Mouse (Mus musculus): Measurements from ENCODE around the gene Tax1bp3. TPM values are rescaled to one million over a fixed set of nuclear protein-coding genes. Genes with fewer than 3 reads are reported as not detected.

Tax1bp3 gene
- polyA plus RNA-seq, 1 experiment: 123 TPM

DNA sequence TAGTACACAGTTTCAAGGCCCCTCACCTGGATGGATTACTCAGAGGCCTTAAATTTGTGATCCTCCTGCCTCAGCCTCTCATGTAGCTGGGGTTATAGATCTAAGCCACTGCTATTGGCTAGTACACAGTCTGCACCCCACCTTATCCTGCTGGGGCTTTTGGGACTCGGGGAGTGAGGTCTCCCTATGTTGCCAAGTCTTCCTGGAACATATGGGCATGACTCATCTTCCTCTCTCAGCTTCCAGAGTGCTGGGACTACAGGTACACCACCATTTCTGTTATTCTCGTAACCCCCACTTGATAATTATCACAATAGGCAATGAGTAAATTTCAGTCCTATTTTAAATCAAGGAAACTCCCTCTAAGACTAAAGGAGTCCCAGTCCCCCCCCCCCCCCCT lies 17.6 kb downstream of the Tax1bp3 start:
- Histone ChIP-seq H3K4me1 (ENCODE audit: control insufficient read depth, insufficient read depth, low read length) (no peaks in the 10 kb centered on the region), H3K4me3 (replicated peaks; ENCODE audit: extremely low read depth, low read depth, low read length) (no peak overlapping the region)
- WGBS: 65% methylated on average over 2 of the region's 2 CpGs
- TF ChIP-seq POLR2A (IDR thresholded peaks at IDR 0.05; ENCODE audit: borderline replicate concordance, extremely low read depth, low read depth, low read length): no peak
- no peak for TF ChIP-seq CTCF (IDR thresholded peaks at IDR 0.05; ENCODE audit: insufficient read depth, low read length)
- no peak for DNase-seq

- 0 out of 2 replicates have a peak, but pooled peaks cover 4% of the 10 kb centered on the region for H3K4me1 ChIP-seq (ENCODE audit: control insufficient read depth, insufficient read depth, low read length)
- no peak for DNase-seq
- TF ChIP-seq POLR2A (IDR thresholded peaks at IDR 0.05; ENCODE audit: borderline replicate concordance, extremely low read depth, low read depth, low read length): no peak
- no peak for TF ChIP-seq CTCF (IDR thresholded peaks at IDR 0.05; ENCODE audit: insufficient read depth, low read length)
- 14% methylated on average over 1 of the region's 1 CpGs for WGBS
- peak overlapping the region; percentile 94 for H3K4me3 ChIP-seq (replicated peaks; ENCODE audit: extremely low read depth, low read depth, low read length)
Measured at GRCm38 (mm10) chr11:73198190-73198589, 21.3 kb downstream of the Tax1bp3 start.

GRCm38 (mm10) chr11:73198603-73199229 lies 21.8 kb downstream of the Tax1bp3 start, which contains the start of gene Ctns:
Gene Ctns (minus strand): TSS chr11:73199042.
- no peak for DNase-seq
- under 1% methylated on average over 21 of the region's 22 CpGs for WGBS
- no peak for TF ChIP-seq CTCF (IDR thresholded peaks at IDR 0.05; ENCODE audit: insufficient read depth, low read length)
- TF ChIP-seq POLR2A (IDR thresholded peaks at IDR 0.05; ENCODE audit: borderline replicate concordance, extremely low read depth, low read depth, low read length): peak; percentile 76; the same call in 1 of the 2 replicates

DNA sequence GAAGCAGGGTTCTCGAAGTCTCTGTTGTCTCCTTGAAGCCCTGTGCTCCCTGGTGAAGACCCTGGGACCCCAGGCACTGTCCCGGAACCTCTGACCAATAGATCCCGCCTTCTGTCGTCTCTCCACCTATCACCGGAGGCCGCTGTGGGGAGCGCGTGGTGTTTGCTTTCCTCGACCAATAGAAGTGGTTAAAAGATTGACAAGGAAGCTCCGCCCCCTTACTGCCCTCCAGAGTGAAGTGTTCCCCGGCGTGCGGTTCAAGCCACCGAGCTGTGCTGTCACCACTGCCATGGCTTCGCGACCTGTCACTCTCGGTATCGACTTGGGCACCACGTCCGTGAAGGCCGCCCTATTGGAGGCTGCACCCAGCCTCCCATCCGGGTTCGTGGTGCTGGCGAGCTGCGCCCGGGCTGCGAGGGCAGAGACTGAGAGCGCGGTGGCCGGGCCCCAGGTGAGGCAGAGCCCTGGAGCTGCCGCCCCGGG lies 22.4 kb downstream of the Tax1bp3 start, which contains the start of gene Shpk:
Shpk (plus strand) TSS at position 231 of the 483 bp plus-strand sequence.
- peak; percentile 94 for DNase-seq

More at GRCm38 (mm10) chr11:73198603-73199229, 21.8 kb downstream of the Tax1bp3 start, which contains the start of gene Ctns:
- H3K4me1 ChIP-seq (ENCODE audit: control insufficient read depth, insufficient read depth, low read length): 0 out of 2 replicates have a peak, but pooled peaks cover 4% of the 10 kb centered on the region
- peak within 1 kb of the TSS; percentile 94 for H3K4me3 ChIP-seq (replicated peaks; ENCODE audit: extremely low read depth, low read depth, low read length)

GRCm38 (mm10) chr11:73199879-73200278 lies 23.0 kb downstream of the Tax1bp3 start:
- no peak for TF ChIP-seq POLR2A (IDR thresholded peaks at IDR 0.05; ENCODE audit: borderline replicate concordance, extremely low read depth, low read depth, low read length)
- no peak for TF ChIP-seq CTCF (IDR thresholded peaks at IDR 0.05; ENCODE audit: insufficient read depth, low read length)
- DNase-seq: peak; percentile 28
- 0 out of 2 replicates have a peak, but pooled peaks cover 4% of the 10 kb centered on the region for H3K4me1 ChIP-seq (ENCODE audit: control insufficient read depth, insufficient read depth, low read length)
- H3K4me3 ChIP-seq (replicated peaks; ENCODE audit: extremely low read depth, low read depth, low read length): peak overlapping the region; percentile 94
- 4% methylated on average over 12 of the region's 12 CpGs for WGBS

More for the DNA sequence above, 22.4 kb downstream of the Tax1bp3 start, which contains the start of gene Shpk:
- Histone ChIP-seq H3K4me3 (replicated peaks; ENCODE audit: extremely low read depth, low read depth, low read length) (peak within 1 kb of the TSS; percentile 94), H3K4me1 (ENCODE audit: control insufficient read depth, insufficient read depth, low read length) (0 out of 2 replicates have a peak, but pooled peaks cover 4% of the 10 kb centered on the region)
- TF ChIP-seq POLR2A (IDR thresholded peaks at IDR 0.05; ENCODE audit: borderline replicate concordance, extremely low read depth, low read depth, low read length) (peak; percentile 66; the same call in 1 of the 2 replicates), CTCF (IDR thresholded peaks at IDR 0.05; ENCODE audit: insufficient read depth, low read length) (no peak)
- under 1% methylated on average over 32 of the region's 32 CpGs for WGBS

DNA sequence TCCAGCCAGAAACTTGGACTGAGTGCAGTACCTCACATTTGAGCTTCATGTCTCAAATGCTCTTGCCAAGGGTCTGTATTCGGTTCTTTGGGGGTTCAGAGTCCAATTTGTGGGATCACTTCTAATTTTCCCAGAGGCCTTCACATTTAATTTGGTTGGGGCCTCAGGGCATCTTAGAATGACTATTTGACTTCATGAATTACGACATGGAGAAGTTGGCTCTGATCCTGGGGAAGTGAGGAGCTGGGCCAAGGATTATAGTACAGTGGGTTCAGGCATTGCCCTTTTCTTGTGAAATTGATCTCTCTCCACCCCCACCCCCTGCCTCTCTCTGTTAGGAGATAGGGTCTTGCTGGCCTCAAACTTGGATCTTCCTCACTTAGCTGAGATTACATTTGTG lies 24.1 kb downstream of the Tax1bp3 start:
- 46% methylated on average over 2 of the region's 2 CpGs for WGBS
- no peak for DNase-seq
- 0 out of 2 replicates have a peak, but pooled peaks cover 4% of the 10 kb centered on the region for H3K4me1 ChIP-seq (ENCODE audit: control insufficient read depth, insufficient read depth, low read length)
- TF ChIP-seq CTCF (IDR thresholded peaks at IDR 0.05; ENCODE audit: insufficient read depth, low read length) (no peak), POLR2A (IDR thresholded peaks at IDR 0.05; ENCODE audit: borderline replicate concordance, extremely low read depth, low read depth, low read length) (no peak)
- H3K4me3 ChIP-seq (replicated peaks; ENCODE audit: extremely low read depth, low read depth, low read length): no peak overlapping the region

DNA sequence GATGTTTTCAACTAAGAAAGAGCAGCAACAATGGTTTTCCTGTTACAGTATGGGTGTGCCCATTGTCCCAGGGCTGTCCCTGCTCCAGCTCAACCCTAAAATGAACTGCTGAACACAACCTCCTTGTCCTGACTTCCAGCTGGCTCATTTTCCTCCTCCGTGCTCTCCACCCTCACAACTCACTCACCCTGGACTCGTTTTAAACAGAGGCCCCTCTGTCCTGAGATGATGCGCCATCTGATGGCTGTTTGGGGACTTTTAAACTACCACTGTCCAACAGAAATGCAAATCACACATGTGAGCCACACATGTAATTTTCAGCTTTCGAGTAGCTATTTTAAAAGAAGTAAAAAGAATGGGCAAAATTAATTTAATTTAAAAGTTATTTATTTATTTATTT lies 24.7 kb downstream of the Tax1bp3 start:
- no peak for DNase-seq
- TF ChIP-seq POLR2A (IDR thresholded peaks at IDR 0.05; ENCODE audit: borderline replicate concordance, extremely low read depth, low read depth, low read length): no peak
- no peak for TF ChIP-seq CTCF (IDR thresholded peaks at IDR 0.05; ENCODE audit: insufficient read depth, low read length)
- Histone ChIP-seq H3K4me1 (ENCODE audit: control insufficient read depth, insufficient read depth, low read length) (0 out of 2 replicates have a peak, but pooled peaks cover 4% of the 10 kb centered on the region), H3K4me3 (replicated peaks; ENCODE audit: extremely low read depth, low read depth, low read length) (no peak overlapping the region)
- WGBS: 37% methylated on average over 4 of the region's 4 CpGs

GRCm38 (mm10) chr11:73203895-73204294 lies 27.0 kb downstream of the Tax1bp3 start:
- Histone ChIP-seq H3K4me3 (replicated peaks; ENCODE audit: extremely low read depth, low read depth, low read length) (no peak overlapping the region), H3K4me1 (ENCODE audit: control insufficient read depth, insufficient read depth, low read length) (0 out of 2 replicates have a peak, but pooled peaks cover 4% of the 10 kb centered on the region)
- WGBS: 82% methylated on average over 8 of the region's 8 CpGs
- DNase-seq: no peak
- TF ChIP-seq POLR2A (IDR thresholded peaks at IDR 0.05; ENCODE audit: borderline replicate concordance, extremely low read depth, low read depth, low read length) (no peak), CTCF (IDR thresholded peaks at IDR 0.05; ENCODE audit: insufficient read depth, low read length) (no peak)

- WGBS: 67% methylated on average over 7 of the region's 7 CpGs
- TF ChIP-seq CTCF (IDR thresholded peaks at IDR 0.05; ENCODE audit: insufficient read depth, low read length) (no peak), POLR2A (IDR thresholded peaks at IDR 0.05; ENCODE audit: borderline replicate concordance, extremely low read depth, low read depth, low read length) (no peak)
- DNase-seq: no peak
Measured at GRCm38 (mm10) chr11:73205194-73205593, 28.3 kb downstream of the Tax1bp3 start.

More at GRCm38 (mm10) chr11:73205194-73205593, 28.3 kb downstream of the Tax1bp3 start:
- H3K4me3 ChIP-seq (replicated peaks; ENCODE audit: extremely low read depth, low read depth, low read length): no peak overlapping the region
- 0 out of 2 replicates have a peak, but pooled peaks cover 2% of the 10 kb centered on the region for H3K4me1 ChIP-seq (ENCODE audit: control insufficient read depth, insufficient read depth, low read length)
